Mouse (Mus musculus): Measurements from ENCODE around the gene Chsy1.

DNA sequence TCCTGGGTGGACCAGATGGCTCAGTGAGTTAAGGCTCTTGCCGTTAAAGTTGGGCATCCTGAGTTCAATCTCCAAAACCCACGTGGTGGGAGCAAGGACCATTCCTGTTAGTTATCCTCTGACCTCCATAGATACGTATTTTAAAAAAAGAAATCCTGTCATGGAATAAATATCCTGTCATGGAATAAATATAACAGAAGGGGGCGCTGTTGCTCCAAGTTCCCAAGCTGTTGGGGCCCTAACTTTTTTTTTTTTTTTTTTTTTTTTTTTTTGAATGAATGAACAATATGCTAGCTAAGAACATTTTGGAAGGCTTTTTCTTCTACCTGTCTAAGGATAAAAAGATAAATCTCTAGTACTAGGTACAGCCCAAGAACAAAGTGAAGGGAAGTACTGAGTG is 7.4 kb upstream of the Chsy1 start:
- TF ChIP-seq CTCF (IDR thresholded peaks at IDR 0.05; ENCODE audit: low read depth) (peak; percentile 67), EP300 (IDR thresholded peaks at IDR 0.05; ENCODE audit: low read depth) (no peak)

Measured in liver, embryonic 14.5 days (tissue).